Mouse (Mus musculus) heart, embryonic 16.5 days (tissue): ENCODE data around the gene Gm6685. TPM values are rescaled to one million over a fixed set of nuclear protein-coding genes. Genes with fewer than 3 reads are reported as not detected.
A peak's percentile ranks its signal among the peaks of the same experiment; 100 is the strongest.
"Not testable (repeated sequence)": the region's sequence is repeated elsewhere in the genome, so short reads cannot be mapped to it uniquely, and the experiment has no call there.

Source experiments
- ATAC-seq: fragments of 200-750 bp; cut with Nextera tagmentation; replicated peaks from 2 replicates; pipeline ENCODE4 v1.8.0; 2017; ENCODE audit warnings: moderate number of reproducible peaks; ENCODE audit not compliant: insufficient read depth, low FRiP score; ENCODE audit errors: extremely low read depth
- H3K27ac ChIP-seq: fragments of 300-500 bp; sonication (generic); 2 replicates; pipeline ENCODE4 v1.5.1; 2014; ENCODE audit warnings: mild to moderate bottlenecking, low read length, control low read depth, moderate library complexity
- H3K27me3 ChIP-seq: fragments of 300-500 bp; sonication (generic); 2 replicates; pipeline ENCODE4 v1.6.1; 2014; ENCODE audit warnings: low read length, mixed read lengths; ENCODE audit not compliant: control insufficient read depth, insufficient read depth
- H3K36me3 ChIP-seq: fragments of 300-500 bp; sonication (generic); 2 replicates; pipeline ENCODE4 v1.6.1; 2014; ENCODE audit not compliant: control insufficient read depth, insufficient read depth
- H3K4me1 ChIP-seq: fragments of 300-500 bp; sonication (generic); 2 replicates; pipeline ENCODE4 v1.6.1; 2014; ENCODE audit warnings: low read length, mixed read lengths; ENCODE audit not compliant: control insufficient read depth, insufficient read depth
- H3K4me2 ChIP-seq: fragments of 300-500 bp; sonication (generic); 2 replicates; pipeline ENCODE4 v1.6.1; 2014; ENCODE audit warnings: low read depth, mild to moderate bottlenecking, control low read depth, low read length
- H3K4me3 ChIP-seq: fragments of 300-500 bp; sonication (generic); 2 replicates; pipeline ENCODE4 v1.5.1; 2014; ENCODE audit warnings: mild to moderate bottlenecking, control low read depth, low read length
- H3K9ac ChIP-seq: fragments of 300-500 bp; sonication (generic); 2 replicates; pipeline ENCODE4 v1.6.1; 2014; ENCODE audit warnings: low read length, control low read depth
- H3K9me3 ChIP-seq: fragments of 300-500 bp; sonication (generic); replicated peaks from 2 replicates; pipeline ENCODE4 v1.6.1; 2016; ENCODE audit warnings: low read length; ENCODE audit not compliant: control insufficient read depth
- WGBS: fragments of 180-500 bp; shearing (Covaris S2); extraction: QIAGEN DNeasy Blood & Tissue Kit; methylation state at CpG from one replicate; pipeline ENCODE4 v1.1.7; 2014; 5-methylcytosine and 5-hydroxymethylcytosine counted together
- polyA plus RNA-seq: library from polyadenylated mRNA; unstranded; fragments of >200 nt; fragmentation: Nextera tagmentation; extraction: Ambion mirVana; gene quantifications from 2 replicates; pipeline ENCODE4 v1.2.1, GENCODE M21; 2015

Gm6685 gene
- 0.87 TPM in 1 of 2 replicates, not detected in the other for polyA plus RNA-seq

GRCm38 (mm10) chr11:28339224-28340150, at the start of gene Gm6685:
TSS of gene Gm6685 (minus strand) at chr11:28339867.
- 88% methylated on average over 45 of the region's 45 CpGs for WGBS
- not testable (repeated sequence) for H3K36me3 ChIP-seq

DNA sequence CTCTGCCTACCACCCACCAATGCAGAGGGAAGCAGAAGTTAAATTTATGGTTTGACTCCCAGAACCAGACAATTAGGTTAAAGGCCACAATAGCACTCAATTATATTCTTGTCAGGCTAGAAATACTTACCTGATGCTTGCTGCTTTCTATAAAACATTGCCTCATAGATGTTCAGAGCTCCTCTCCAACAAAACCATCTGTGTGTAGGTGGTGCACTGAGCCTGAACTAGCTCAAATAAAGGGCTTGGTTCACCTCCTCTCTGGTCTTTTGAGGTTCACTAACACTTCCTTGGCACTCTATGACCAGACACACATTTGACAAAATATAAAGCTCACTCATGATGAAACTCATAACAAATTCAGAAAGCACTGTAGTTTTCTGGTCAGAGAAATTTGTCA, 36.2 kb upstream of the Gm6685 start:
- Histone ChIP-seq H3K36me3 (no peaks in the 10 kb centered on the region), H3K9ac (no peak overlapping the region)
- ATAC-seq = no peak

More at GRCm38 (mm10) chr11:28339224-28340150, at the start of gene Gm6685:
- not testable (repeated sequence) for H3K4me2 ChIP-seq, H3K27me3 ChIP-seq, H3K9ac ChIP-seq, H3K4me3 ChIP-seq, H3K27ac ChIP-seq, ATAC-seq, H3K9me3 ChIP-seq, H3K4me1 ChIP-seq

GRCm38 (mm10) chr11:28374636-28375035, 35.0 kb upstream of the Gm6685 start:
- Histone ChIP-seq H3K27me3 (no peaks in the 10 kb centered on the region), H3K4me2 (no peak overlapping the region), H3K27ac (no peak overlapping the region), H3K9me3 (no peaks in the 10 kb centered on the region), H3K36me3 (no peaks in the 10 kb centered on the region), H3K4me1 (no peaks in the 10 kb centered on the region), H3K9ac (no peak overlapping the region), H3K4me3 (no peak overlapping the region)
- no peak for ATAC-seq

More for the DNA sequence above, 36.2 kb upstream of the Gm6685 start:
- Histone ChIP-seq H3K4me3 (no peak overlapping the region), H3K9me3 (no peaks in the 10 kb centered on the region), H3K27me3 (no peaks in the 10 kb centered on the region), H3K27ac (no peak overlapping the region), H3K4me1 (no peaks in the 10 kb centered on the region), H3K4me2 (no peak overlapping the region)

GRCm38 (mm10) chr11:28371381-28371780, 31.7 kb upstream of the Gm6685 start:
- H3K36me3 ChIP-seq, H3K4me1 ChIP-seq, ATAC-seq, H3K4me2 ChIP-seq, H3K9ac ChIP-seq, H3K27me3 ChIP-seq, H3K9me3 ChIP-seq, H3K27ac ChIP-seq, H3K4me3 ChIP-seq: not testable (repeated sequence)
- WGBS = 54% methylated on average over 5 of the region's 5 CpGs

GRCm38 (mm10) chr11:28365929-28366244, 26.2 kb upstream of the Gm6685 start:
- 51% methylated on average over 2 of the region's 2 CpGs for WGBS
- no peak for ATAC-seq
- peak overlapping the region; percentile 54 for H3K4me3 ChIP-seq
- H3K27ac ChIP-seq = no peak overlapping the region
- no peaks in the 10 kb centered on the region for H3K27me3 ChIP-seq
- no peaks in the 10 kb centered on the region for H3K36me3 ChIP-seq
- peak overlapping the region; percentile 56 for H3K4me2 ChIP-seq
- no peaks in the 10 kb centered on the region for H3K4me1 ChIP-seq
- H3K9ac ChIP-seq = no peak overlapping the region
- no peaks in the 10 kb centered on the region for H3K9me3 ChIP-seq

DNA sequence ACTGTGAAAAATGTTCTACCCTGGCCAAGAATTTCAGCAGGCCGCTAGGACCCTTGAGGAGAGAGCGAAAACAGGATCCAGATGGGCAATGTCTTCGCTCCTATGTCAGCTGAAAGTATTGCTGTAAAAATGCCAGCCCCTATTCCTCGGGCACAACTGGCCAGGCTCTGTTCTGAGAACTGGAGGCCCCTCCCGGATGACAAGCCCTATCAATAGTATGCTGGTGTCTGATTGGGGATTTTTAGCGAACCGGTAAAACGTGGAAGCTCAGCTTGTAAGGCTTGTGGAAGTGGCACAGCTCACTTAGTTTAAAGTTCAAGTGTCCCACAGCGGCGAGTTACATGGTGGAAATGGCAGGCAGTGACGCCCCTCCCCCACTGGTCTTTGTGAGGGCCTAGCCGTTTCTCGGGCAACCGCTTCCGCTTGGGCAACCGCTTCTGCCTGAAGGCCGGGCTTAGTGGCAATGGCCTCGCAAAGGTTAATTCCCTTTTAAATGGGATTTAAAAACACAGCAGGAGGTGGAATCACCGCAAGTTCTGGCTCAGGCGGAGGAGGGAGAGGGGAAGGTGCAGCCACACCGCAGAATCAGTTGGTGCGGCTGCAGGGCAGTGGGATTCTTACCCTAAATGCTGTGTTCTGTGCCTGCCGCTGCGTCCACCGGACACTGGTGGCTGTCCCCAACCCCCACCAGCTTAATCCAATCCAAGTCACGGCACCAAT, 25.7 kb upstream of the Gm6685 start:
- Histone ChIP-seq H3K9ac (peak overlapping the region; percentile 62), H3K4me2 (peak overlapping the region; percentile 56), H3K9me3 (no peaks in the 10 kb centered on the region), H3K27me3 (no peaks in the 10 kb centered on the region), H3K4me3 (peak overlapping the region; percentile 54), H3K27ac (no peak overlapping the region), H3K36me3 (no peaks in the 10 kb centered on the region), H3K4me1 (no peaks in the 10 kb centered on the region)
- 6% methylated on average over 26 of the region's 26 CpGs for WGBS
- ATAC-seq = peak; percentile 89

DNA sequence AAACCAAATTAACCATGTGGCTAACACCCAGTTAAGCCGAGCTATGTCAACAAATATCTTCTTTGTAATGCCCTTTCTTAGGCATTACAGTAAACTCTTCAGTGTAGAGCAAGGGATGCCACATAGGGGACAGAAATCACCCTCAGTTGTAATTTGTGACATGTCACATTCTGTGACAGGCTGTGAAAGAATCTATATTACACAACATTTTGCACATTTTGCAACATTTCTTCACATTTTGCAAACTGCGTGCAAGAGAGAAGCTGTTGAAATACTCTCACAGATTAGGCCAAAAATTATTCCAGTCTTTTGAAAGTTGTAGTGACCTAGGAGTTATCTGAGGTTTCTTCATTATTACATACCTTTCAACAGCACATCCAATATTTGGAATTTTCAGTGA, 3.8 kb upstream of the Gm6685 start:
- Histone ChIP-seq H3K4me3 (no peak overlapping the region), H3K27ac (no peak overlapping the region), H3K9me3 (no peaks in the 10 kb centered on the region), H3K27me3 (no peaks in the 10 kb centered on the region), H3K4me2 (no peak overlapping the region), H3K9ac (no peak overlapping the region), H3K36me3 (no peaks in the 10 kb centered on the region), H3K4me1 (no peaks in the 10 kb centered on the region)
- 82% methylated on average over 2 of the region's 2 CpGs for WGBS
- ATAC-seq = no peak

DNA sequence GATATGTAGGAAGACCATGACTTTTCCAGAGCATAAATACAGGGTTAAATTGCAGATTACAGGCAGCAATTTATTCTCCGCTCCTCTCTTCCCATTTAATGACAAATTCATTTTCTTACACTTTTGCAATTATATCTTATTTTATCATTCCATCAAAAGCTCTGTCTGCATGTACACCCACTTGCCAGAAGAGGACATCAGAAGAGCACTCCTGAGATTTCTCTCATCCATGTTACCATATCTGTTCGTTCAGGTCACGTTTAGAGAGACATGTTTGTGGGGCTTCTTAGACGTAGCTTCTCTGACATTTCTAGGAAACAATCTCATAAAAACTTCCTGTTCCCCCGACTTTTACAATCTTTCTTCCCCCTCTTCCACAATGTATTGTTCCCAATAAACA, 2.2 kb upstream of the Gm6685 start:
- no peak overlapping the region for H3K4me3 ChIP-seq
- H3K9ac ChIP-seq = no peak overlapping the region
- 64% methylated on average over 5 of the region's 5 CpGs for WGBS
- H3K27ac ChIP-seq = no peak overlapping the region
- no peak for ATAC-seq
- H3K27me3 ChIP-seq = no peaks in the 10 kb centered on the region
- no peaks in the 10 kb centered on the region for H3K36me3 ChIP-seq
- no peak overlapping the region for H3K4me2 ChIP-seq
- H3K4me1 ChIP-seq = no peaks in the 10 kb centered on the region
- no peaks in the 10 kb centered on the region for H3K9me3 ChIP-seq

DNA sequence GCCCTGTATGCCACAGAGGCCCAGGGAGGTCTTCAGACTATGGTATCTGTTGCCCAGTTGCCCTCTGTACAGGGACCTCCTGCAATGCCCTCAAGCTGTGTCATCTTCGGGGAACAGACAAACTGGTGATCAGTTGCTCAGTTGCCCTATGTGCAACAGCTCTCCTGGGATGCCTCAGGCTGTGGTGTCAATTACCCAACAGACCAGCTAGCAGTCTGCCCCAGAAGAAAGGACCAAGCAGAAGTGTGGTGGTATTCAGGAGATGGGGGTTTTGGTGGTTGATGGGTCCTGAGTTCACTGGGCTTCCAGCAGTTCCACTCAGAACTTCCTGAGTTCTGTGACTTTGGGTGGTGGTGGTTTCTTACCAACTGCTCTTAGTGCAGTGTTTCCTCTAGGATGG, 11.8 kb downstream of the Gm6685 start:
- Histone ChIP-seq H3K27ac (no peak overlapping the region), H3K9me3 (no peaks in the 10 kb centered on the region), H3K4me1 (no peaks in the 10 kb centered on the region), H3K9ac (no peak overlapping the region), H3K36me3 (no peaks in the 10 kb centered on the region), H3K4me2 (no peak overlapping the region), H3K27me3 (no peaks in the 10 kb centered on the region), H3K4me3 (no peak overlapping the region)
- 69% methylated on average over 1 of the region's 1 CpGs for WGBS
- no peak for ATAC-seq
